Mouse (Mus musculus) heart, embryonic 11.5 days (tissue): ENCODE measurements at regions not wholly inside any gene's neighbourhood (a gene's known extent, or its start where the extent isn't known, plus 50 kb on each side); places are given as distances from the start of the nearest gene placed in this dataset.
A peak's percentile ranks its signal among the peaks of the same experiment; 100 is the strongest.

Source experiments
- ATAC-seq: fragments of 200-750 bp; cut with Nextera tagmentation; replicated peaks from 2 replicates; pipeline ENCODE4 v1.8.0; 2017; ENCODE audit warnings: moderate library complexity; ENCODE audit not compliant: insufficient number of reproducible peaks, low FRiP score, low TSS enrichment
- H3K27ac ChIP-seq: fragments of 300-500 bp; sonication (generic); 2 replicates; pipeline ENCODE4 v1.5.1; 2014; ENCODE audit warnings: mild to moderate bottlenecking, low read depth, low read length
- H3K27me3 ChIP-seq: fragments of 300-500 bp; sonication (generic); 2 replicates; pipeline ENCODE4 v1.6.1; 2014; ENCODE audit warnings: mild to moderate bottlenecking, low read length, mixed read lengths; ENCODE audit not compliant: control insufficient read depth, insufficient read depth
- H3K36me3 ChIP-seq: fragments of 300-500 bp; sonication (generic); 2 replicates; pipeline ENCODE4 v1.6.1; 2014; ENCODE audit warnings: mild to moderate bottlenecking, low read length, moderate library complexity, mixed read lengths; ENCODE audit not compliant: control insufficient read depth, insufficient read depth
- H3K4me1 ChIP-seq: fragments of 300-500 bp; sonication (generic); 2 replicates; pipeline ENCODE4 v1.6.1; 2014; ENCODE audit warnings: low read length; ENCODE audit not compliant: control insufficient read depth, insufficient read depth
- H3K4me2 ChIP-seq: fragments of 300-500 bp; sonication (generic); 2 replicates; pipeline ENCODE4 v1.6.1; 2014; ENCODE audit warnings: mild to moderate bottlenecking, moderate library complexity
- H3K4me3 ChIP-seq: fragments of 300-500 bp; sonication (generic); 2 replicates; pipeline ENCODE4 v1.5.1; 2014; ENCODE audit warnings: low read depth, low read length
- H3K9ac ChIP-seq: fragments of 300-500 bp; sonication (generic); 2 replicates; pipeline ENCODE4 v1.6.1; 2014; ENCODE audit warnings: mild to moderate bottlenecking, low read depth, low read length, moderate library complexity
- H3K9me3 ChIP-seq: fragments of 300-500 bp; sonication (generic); replicated peaks from 2 replicates; pipeline ENCODE4 v1.6.1; 2016; ENCODE audit warnings: low read length; ENCODE audit not compliant: control insufficient read depth
- WGBS: fragments of 180-500 bp; shearing (Covaris S2); extraction: QIAGEN DNeasy Blood & Tissue Kit; methylation state at CpG from one replicate; pipeline ENCODE4 v1.1.7; 2014; ENCODE audit not compliant: insufficient replicate concordance; 5-methylcytosine and 5-hydroxymethylcytosine counted together

- Histone ChIP-seq H3K9me3 (no peaks in the 10 kb centered on the region), H3K36me3 (no peaks in the 10 kb centered on the region), H3K27ac (no peak overlapping the region), H3K4me1 (peaks cover 14% of the 10 kb centered on the region), H3K27me3 (no peaks in the 10 kb centered on the region), H3K4me2 (no peak overlapping the region), H3K4me3 (no peak overlapping the region), H3K9ac (no peak overlapping the region)
- WGBS = 62% methylated on average over 13 of the region's 13 CpGs
- ATAC-seq = no peak
Observed at GRCm38 (mm10) chr4:8986394-8987091, 747.7 kb upstream of the Car8 start.

- Histone ChIP-seq H3K4me1 (peaks cover 11% of the 10 kb centered on the region), H3K36me3 (no peaks in the 10 kb centered on the region), H3K9me3 (no peaks in the 10 kb centered on the region), H3K4me3 (no peak overlapping the region), H3K9ac (no peak overlapping the region), H3K27ac (no peak overlapping the region), H3K4me2 (no peak overlapping the region), H3K27me3 (no peaks in the 10 kb centered on the region)
- no peak for ATAC-seq
- WGBS = 86% methylated on average over 5 of the region's 5 CpGs
Observed at GRCm38 (mm10) chr4:8984059-8984606, 745.3 kb upstream of the Car8 start.

GRCm38 (mm10) chr4:8978949-8979348, 740.1 kb upstream of the Car8 start:
- Histone ChIP-seq H3K4me3 (no peak overlapping the region), H3K9me3 (no peaks in the 10 kb centered on the region), H3K4me1 (no peaks in the 10 kb centered on the region), H3K36me3 (no peaks in the 10 kb centered on the region), H3K9ac (no peak overlapping the region), H3K4me2 (no peak overlapping the region), H3K27me3 (no peaks in the 10 kb centered on the region), H3K27ac (no peak overlapping the region)
- WGBS = 75% methylated on average over 8 of the region's 8 CpGs
- ATAC-seq = no peak

GRCm38 (mm10) chr4:8969951-8970455, 731.2 kb upstream of the Car8 start:
- ATAC-seq = no peak
- H3K36me3 ChIP-seq = no peaks in the 10 kb centered on the region
- WGBS = 78% methylated on average over 5 of the region's 5 CpGs
- H3K27me3 ChIP-seq = no peaks in the 10 kb centered on the region
- H3K4me1 ChIP-seq = no peaks in the 10 kb centered on the region
- no peaks in the 10 kb centered on the region for H3K9me3 ChIP-seq
- H3K27ac ChIP-seq = no peak overlapping the region
- no peak overlapping the region for H3K4me3 ChIP-seq
- no peak overlapping the region for H3K9ac ChIP-seq
- H3K4me2 ChIP-seq = no peak overlapping the region

GRCm38 (mm10) chr4:8968741-8969140, 729.9 kb upstream of the Car8 start:
- Histone ChIP-seq H3K9ac (no peak overlapping the region), H3K27ac (no peak overlapping the region), H3K36me3 (no peaks in the 10 kb centered on the region), H3K4me1 (no peaks in the 10 kb centered on the region; the same call in 1 of the 2 replicates), H3K4me3 (no peak overlapping the region), H3K9me3 (no peaks in the 10 kb centered on the region), H3K27me3 (no peaks in the 10 kb centered on the region), H3K4me2 (no peak overlapping the region)
- 39% methylated on average over 3 of the region's 3 CpGs for WGBS
- ATAC-seq = no peak

GRCm38 (mm10) chr4:8967986-8968385, 729.1 kb upstream of the Car8 start:
- Histone ChIP-seq H3K4me3 (no peak overlapping the region), H3K4me1 (peaks cover 6% of the 10 kb centered on the region; the same call in 1 of the 2 replicates), H3K27ac (no peak overlapping the region), H3K36me3 (no peaks in the 10 kb centered on the region), H3K27me3 (no peaks in the 10 kb centered on the region), H3K4me2 (no peak overlapping the region), H3K9me3 (no peaks in the 10 kb centered on the region), H3K9ac (no peak overlapping the region)
- WGBS = 81% methylated on average over 3 of the region's 3 CpGs
- ATAC-seq = no peak

- Histone ChIP-seq H3K4me3 (no peak overlapping the region), H3K4me1 (peaks cover 9% of the 10 kb centered on the region; the same call in 1 of the 2 replicates), H3K36me3 (no peaks in the 10 kb centered on the region), H3K9me3 (no peaks in the 10 kb centered on the region), H3K4me2 (no peak overlapping the region), H3K27ac (no peak overlapping the region), H3K9ac (no peak overlapping the region), H3K27me3 (no peaks in the 10 kb centered on the region)
- 69% methylated on average over 5 of the region's 5 CpGs for WGBS
- no peak; the same call in 1 of the 2 replicates for ATAC-seq
Observed at GRCm38 (mm10) chr4:8965563-8965962, 726.7 kb upstream of the Car8 start.

GRCm38 (mm10) chr4:8962959-8963572, 724.2 kb upstream of the Car8 start:
- H3K9me3 ChIP-seq = no peaks in the 10 kb centered on the region
- peak overlapping the region; percentile 65; the same call in 1 of the 2 replicates for H3K27ac ChIP-seq
- no peaks in the 10 kb centered on the region for H3K36me3 ChIP-seq
- peak overlapping the region; percentile 8; the same call in 1 of the 2 replicates for H3K4me3 ChIP-seq
- 0 out of 2 replicates have a peak overlapping the region, but pooled peaks have one; percentile 2 for H3K9ac ChIP-seq
- H3K4me2 ChIP-seq = peak overlapping the region; percentile 54
- no peaks in the 10 kb centered on the region for H3K27me3 ChIP-seq
- no peak for ATAC-seq
- 33% methylated on average over 9 of the region's 9 CpGs for WGBS
- peaks cover 9% of the 10 kb centered on the region; the same call in 1 of the 2 replicates for H3K4me1 ChIP-seq
